Mouse (Mus musculus) urinary bladder, postnatal 36 days (tissue): Measurements from ENCODE around the gene Olfr218.
"Not testable (repeated sequence)": the region's sequence is repeated elsewhere in the genome, so short reads cannot be mapped to it uniquely, and the experiment has no call there.

Source experiments
- DNase-seq, 2 experiments: peaks; one replicate each; pipeline ENCODE4 v3.0.0; 2022; ENCODE audit warnings: low spot score in 2 of 2, mixed read lengths in 1 of 2

Olfr218 gene

GRCm38 (mm10) chr1:173197508-173197907 is at the start of gene Olfr218:
Gene Olfr218 (plus strand): TSS chr1:173197808.
- no peak for DNase-seq

DNA sequence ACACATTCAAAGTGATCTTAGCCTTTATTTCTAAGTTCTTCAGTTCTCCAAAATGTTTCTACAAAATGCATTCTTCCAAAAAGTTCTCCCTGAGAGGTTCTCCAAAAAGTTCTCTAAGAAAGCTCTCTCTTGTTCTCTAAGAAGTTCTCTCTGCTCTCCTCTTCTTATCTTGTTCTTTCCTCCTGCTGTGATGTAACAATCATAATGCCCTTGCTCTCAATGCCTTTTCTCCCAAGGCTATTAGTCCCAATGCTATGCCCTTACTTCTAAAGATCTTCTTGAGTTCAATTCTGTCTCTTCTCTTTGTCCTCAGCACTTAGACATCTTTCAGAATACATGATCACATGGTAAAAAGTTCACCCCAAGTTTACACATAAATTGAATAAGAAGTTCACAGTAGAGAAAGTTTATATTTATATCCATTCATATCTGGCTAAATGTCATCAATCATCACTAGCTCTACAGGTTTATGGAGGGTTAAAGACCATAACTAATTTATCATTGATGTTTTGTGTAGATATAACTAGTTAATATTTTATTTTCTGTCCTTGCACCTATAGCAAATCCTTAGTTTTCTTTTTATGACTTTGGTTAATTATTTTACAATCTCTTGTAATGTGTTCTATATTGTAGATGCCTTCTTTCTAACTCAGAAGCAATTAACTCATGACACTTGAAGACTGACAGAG is 23.3 kb upstream of the Olfr218 start:
- DNase-seq = no peak

GRCm38 (mm10) chr1:173190540-173190939 is 7.1 kb upstream of the Olfr218 start, which contains the start of gene Olfr1406:
Gene Olfr1406 (minus strand): TSS chr1:173190640.
- DNase-seq = no peak

- no peak for DNase-seq
These were observed 5.5 kb upstream of the Olfr218 start for GRCm38 (mm10) chr1:173192059-173192458.

- DNase-seq = no peak
These were observed 1.2 kb upstream of the Olfr218 start for GRCm38 (mm10) chr1:173196359-173196758.

GRCm38 (mm10) chr1:173212092-173212491 is 14.5 kb downstream of the Olfr218 start, which contains the start of gene Olfr1404:
Gene Olfr1404 (plus strand): TSS chr1:173212392.
- no peak for DNase-seq

- DNase-seq = no peak
These were observed 18.9 kb downstream of the Olfr218 start for GRCm38 (mm10) chr1:173216481-173216880.

DNA sequence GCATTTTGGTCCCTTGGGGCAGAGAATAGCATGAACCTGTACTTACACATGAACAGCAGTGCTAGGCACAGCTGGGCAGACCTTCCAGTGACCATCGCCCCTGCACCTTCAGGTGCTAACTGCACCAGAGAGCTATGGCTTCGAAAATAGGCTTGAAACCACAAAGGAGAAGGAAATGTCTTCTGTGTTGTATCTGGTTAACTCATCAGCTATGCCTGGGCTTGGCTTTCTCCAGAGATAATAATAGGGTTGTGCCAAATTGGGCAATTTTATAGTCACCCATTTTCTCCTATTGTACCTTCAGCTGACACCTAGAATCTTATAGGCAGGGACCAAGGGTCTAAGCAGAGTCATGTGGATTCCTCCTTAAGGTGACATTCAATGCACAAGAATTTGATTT is 29.5 kb downstream of the Olfr218 start, which contains the start of gene Fcer1a:
TSS of gene Fcer1a (minus strand) at position 134 of the 400 bp plus-strand sequence.
- DNase-seq = no peak

- not testable (repeated sequence) for DNase-seq
These were observed 39.4 kb downstream of the Olfr218 start for GRCm38 (mm10) chr1:173237004-173237403.

GRCm38 (mm10) chr1:173249888-173250287 is 52.3 kb downstream of the Olfr218 start:
- DNase-seq = no peak
